In the genomic region with DNA sequence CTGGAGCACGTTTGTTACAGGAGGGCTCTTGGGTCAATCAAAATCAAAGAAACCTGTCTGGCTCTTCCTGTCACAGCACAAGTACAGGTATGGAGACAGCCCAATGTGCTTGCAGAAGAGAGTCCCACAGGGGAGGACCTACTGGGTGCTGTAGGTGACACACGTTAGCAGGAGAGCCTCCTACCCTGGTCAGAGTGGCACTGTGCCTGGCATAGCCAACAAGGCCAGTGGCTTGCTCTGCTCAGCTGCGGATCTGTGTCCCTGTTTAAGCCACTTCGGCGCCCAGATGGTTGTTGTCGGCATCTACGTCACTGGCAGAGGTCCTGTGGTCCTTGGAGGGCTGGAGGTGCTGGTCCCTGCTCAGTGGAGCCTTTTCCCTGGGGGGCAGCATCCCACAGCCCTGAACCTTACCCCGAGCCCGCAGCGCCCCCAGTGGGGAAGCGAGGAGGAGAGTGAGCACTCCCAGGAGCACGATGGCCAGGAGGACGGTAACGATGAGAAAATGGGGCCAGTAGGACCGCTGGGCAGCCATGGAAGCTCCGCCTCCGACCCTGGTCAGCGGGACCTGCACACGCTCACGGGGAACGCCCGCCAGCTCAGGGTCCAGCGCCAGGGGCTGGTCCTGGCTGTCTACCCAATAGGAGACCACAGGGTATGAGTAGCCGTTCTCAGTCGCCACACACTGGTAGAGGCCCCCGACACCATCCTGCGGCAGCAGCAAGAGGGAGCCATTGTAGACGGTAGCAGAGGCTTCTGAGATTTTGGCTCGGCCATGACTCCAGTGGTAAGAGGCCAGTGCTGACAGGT, we compare ENCODE assay signal across 8 mouse cellular contexts. TPM values are rescaled to one million over a fixed set of nuclear protein-coding genes. Genes with fewer than 3 reads are reported as not detected.
DNase-seq lines count a peak whose midpoint lies in the region; ATAC-seq and TF ChIP-seq lines count a peak whose summit lies in the region.

No protein-coding gene starts in this region.

- peak; percentile 44 for DNase-seq in thymus, postnatal 14 days
- DNase-seq in thymus, adult 18-20 months = no peak
- DNase-seq in gastrocnemius, adult 2 months = peak; percentile 78
- DNase-seq in hindbrain, postnatal 0 days (ENCODE audit: low spot score) = peak; percentile 76
- DNase-seq in liver = peak; percentile 48
- DNase-seq in midbrain, postnatal 0 days (ENCODE audit: low spot score) = peak; percentile 75
- DNase-seq in T-cell, adult 2 months (ENCODE audit: low spot score) = no peak

- ATAC-seq in common myeloid progenitor, adult 5-6 weeks (replicated peaks; ENCODE audit: low read depth, poor library complexity, severe bottlenecking) = peak; percentile 76
- peak; percentile 93 for ATAC-seq in hindbrain, postnatal 0 days
- ATAC-seq in midbrain, postnatal 0 days (ENCODE audit: low FRiP score) = peak; percentile 83

- peak overlapping the region; percentile 41 for H3K4me2 ChIP-seq in hindbrain, postnatal 0 days (ENCODE audit: low read depth, low read length)
- H3K4me2 ChIP-seq in midbrain, postnatal 0 days (ENCODE audit: low read depth, low read length, poor library complexity, severe bottlenecking) = peak overlapping the region; percentile 33

- peaks cover 9% of the 10 kb centered on the region for H3K36me3 ChIP-seq in hindbrain, postnatal 0 days (ENCODE audit: insufficient read depth, low read length)
- peaks cover 36% of the 10 kb centered on the region for H3K36me3 ChIP-seq in midbrain, postnatal 0 days (ENCODE audit: insufficient read depth, low read length)

- no peaks in the 10 kb centered on the region for H3K27me3 ChIP-seq in hindbrain, postnatal 0 days (ENCODE audit: insufficient read depth, low read length)
- H3K27me3 ChIP-seq in midbrain, postnatal 0 days (ENCODE audit: insufficient read depth, low read length) = no peaks in the 10 kb centered on the region

- H3K9me3 ChIP-seq in hindbrain, postnatal 0 days (ENCODE audit: low read length) = no peaks in the 10 kb centered on the region
- no peaks in the 10 kb centered on the region for H3K9me3 ChIP-seq in midbrain, postnatal 0 days (ENCODE audit: low read length)

- H3K4me1 ChIP-seq in hindbrain, postnatal 0 days (ENCODE audit: insufficient read depth, low read length) = peaks cover 5% of the 10 kb centered on the region; the same call in 1 of the 2 replicates
- H3K4me1 ChIP-seq in midbrain, postnatal 0 days (ENCODE audit: insufficient read depth, low read length) = no peaks in the 10 kb centered on the region

- TF ChIP-seq CTCF in gastrocnemius, adult 2 months (IDR thresholded peaks at IDR 0.05) = peak; percentile 63
- TF ChIP-seq CTCF in hindbrain, postnatal 0 days (IDR thresholded peaks at IDR 0.05; ENCODE audit: low read depth) = peak; percentile 64
- peak; percentile 52 for TF ChIP-seq CTCF in midbrain, postnatal 0 days (IDR thresholded peaks at IDR 0.05)

- WGBS in hindbrain, postnatal 0 days = 19% methylated on average over 29 of the region's 29 CpGs
- WGBS in midbrain, postnatal 0 days = 14% methylated on average over 28 of the region's 29 CpGs

- peak overlapping the region; percentile 69 for H3K4me3 ChIP-seq in gastrocnemius, adult 2 months
- peak overlapping the region; percentile 10 for H3K4me3 ChIP-seq in hindbrain, postnatal 0 days (ENCODE audit: low read length)
- no peak overlapping the region for H3K4me3 ChIP-seq in midbrain, postnatal 0 days (ENCODE audit: low read depth, low read length)

- no peak overlapping the region for H3K9ac ChIP-seq in hindbrain, postnatal 0 days (replicated peaks; ENCODE audit: low read length)
- H3K9ac ChIP-seq in midbrain, postnatal 0 days (replicated peaks; ENCODE audit: low read length, poor library complexity, severe bottlenecking) = no peak overlapping the region

- intact Hi-C loops in gastrocnemius, adult 2 months (cut with DNase I) = no loop called here

- peak overlapping the region; percentile 75 for H3K27ac ChIP-seq in gastrocnemius, adult 2 months
- peak overlapping the region; percentile 20; the same call in 1 of the 2 replicates for H3K27ac ChIP-seq in hindbrain, postnatal 0 days
- H3K27ac ChIP-seq in midbrain, postnatal 0 days (ENCODE audit: low read depth, low read length) = no peak overlapping the region

RNA-seq across cellular contexts. Expression of gene Slc25a44, which starts 11.7 kb away (rescaled TPM):
- total RNA-seq in common myeloid progenitor, adult 5-6 weeks (2017) = 16.8 and 17.1 TPM in 2 replicates
- 10 to 100 TPM; 16.1 to 18.5 TPM for total RNA-seq in gastrocnemius, adult 2 months (2021)
- total RNA-seq in hindbrain, postnatal 0 days (2014; rRNA removed) = 68.3 and 68.6 TPM in 2 replicates
- polyA plus RNA-seq in hindbrain, postnatal 0 days (2015; fragmentation: Nextera tagmentation; extraction: Ambion mirVana) = 31.9 and 34.1 TPM in 2 replicates
- 62.5 and 63.8 TPM in 2 replicates for total RNA-seq in midbrain, postnatal 0 days (2014; rRNA removed)
- 35.9 and 38.7 TPM in 2 replicates for polyA plus RNA-seq in midbrain, postnatal 0 days (2015; fragmentation: Nextera tagmentation; extraction: Ambion mirVana)

RNA-seq across cellular contexts. Expression of gene Sema4a, which starts 24.4 kb away (rescaled TPM):
- total RNA-seq in common myeloid progenitor, adult 5-6 weeks (2017) = 2.5 and 4.7 TPM in 2 replicates
- 1 to 10 TPM; 1.2 to 1.8 TPM for total RNA-seq in gastrocnemius, adult 2 months (2021)
- 39.4 and 45.2 TPM in 2 replicates for total RNA-seq in hindbrain, postnatal 0 days (2014; rRNA removed)
- 25.4 and 26.5 TPM in 2 replicates for polyA plus RNA-seq in hindbrain, postnatal 0 days (2015; fragmentation: Nextera tagmentation; extraction: Ambion mirVana)
- total RNA-seq in midbrain, postnatal 0 days (2014; rRNA removed) = 52.6 and 62.0 TPM in 2 replicates
- polyA plus RNA-seq in midbrain, postnatal 0 days (2015; fragmentation: Nextera tagmentation; extraction: Ambion mirVana) = 42.1 and 44.2 TPM in 2 replicates

RNA-seq across cellular contexts. Expression of gene Pmf1, which starts 26.5 kb away (rescaled TPM):
- 88.3 and 107 TPM in 2 replicates for total RNA-seq in common myeloid progenitor, adult 5-6 weeks (2017)
- 10 to 100 TPM; 16.2 to 19.7 TPM for total RNA-seq in gastrocnemius, adult 2 months (2021)
- total RNA-seq in hindbrain, postnatal 0 days (2014; rRNA removed) = 39.4 and 60.4 TPM in 2 replicates
- 47.2 and 48.4 TPM in 2 replicates for polyA plus RNA-seq in hindbrain, postnatal 0 days (2015; fragmentation: Nextera tagmentation; extraction: Ambion mirVana)
- 20.6 and 25.4 TPM in 2 replicates for total RNA-seq in midbrain, postnatal 0 days (2014; rRNA removed)
- polyA plus RNA-seq in midbrain, postnatal 0 days (2015; fragmentation: Nextera tagmentation; extraction: Ambion mirVana) = 25.2 and 25.6 TPM in 2 replicates

RNA-seq across cellular contexts. Expression of gene Bglap, which starts 52.3 kb away (rescaled TPM):
- not detected in 2 replicates for total RNA-seq in common myeloid progenitor, adult 5-6 weeks (2017)
- not detected for total RNA-seq in gastrocnemius, adult 2 months (2021)
- not detected in 2 replicates for total RNA-seq in hindbrain, postnatal 0 days (2014; rRNA removed)
- not detected in 2 replicates for polyA plus RNA-seq in hindbrain, postnatal 0 days (2015; fragmentation: Nextera tagmentation; extraction: Ambion mirVana)
- total RNA-seq in midbrain, postnatal 0 days (2014; rRNA removed) = not detected in 2 replicates
- polyA plus RNA-seq in midbrain, postnatal 0 days (2015; fragmentation: Nextera tagmentation; extraction: Ambion mirVana) = not detected in 2 replicates

RNA-seq across cellular contexts. Expression of gene Bglap2, which starts 58.1 kb away (rescaled TPM):
- total RNA-seq in common myeloid progenitor, adult 5-6 weeks (2017) = not detected in 2 replicates
- total RNA-seq in gastrocnemius, adult 2 months (2021) = not detected
- not detected in 2 replicates for total RNA-seq in hindbrain, postnatal 0 days (2014; rRNA removed)
- not detected in 2 replicates for polyA plus RNA-seq in hindbrain, postnatal 0 days (2015; fragmentation: Nextera tagmentation; extraction: Ambion mirVana)
- total RNA-seq in midbrain, postnatal 0 days (2014; rRNA removed) = not detected in 2 replicates
- 0.51 TPM in 1 of 2 replicates, not detected in the other for polyA plus RNA-seq in midbrain, postnatal 0 days (2015; fragmentation: Nextera tagmentation; extraction: Ambion mirVana)

Comparison
In these comparisons a context has a peak if more than half of its experiments do, and no peak if none do; other contexts are left out.
1. DNase-seq: peak in thymus, postnatal 14 days (single experiment), gastrocnemius, adult 2 months (single experiment), hindbrain, postnatal 0 days (single experiment), liver (single experiment) and midbrain, postnatal 0 days (single experiment); none in thymus, adult 18-20 months (0 of 2) and T-cell, adult 2 months (single experiment).
2. Peak in every context shown above with its lines, with median percentiles within 50 percentile points of each other: ATAC-seq and CTCF ChIP-seq.